Mouse (Mus musculus) lung, postnatal 25 days (tissue): ENCODE results near the gene Snx10.

Source experiments
- DNase-seq: peaks from one replicate; pipeline ENCODE4 v3.0.0; 2022; ENCODE audit warnings: low spot score

Snx10 gene

GRCm38 (mm10) chr6:51533467-51534200, 9.9 kb downstream of the Snx10 start:
- no peak for DNase-seq

- no peak for DNase-seq
Measured at GRCm38 (mm10) chr6:51535571-51535970, 11.9 kb downstream of the Snx10 start.

- DNase-seq: no peak
Measured at GRCm38 (mm10) chr6:51540525-51540924, 16.8 kb downstream of the Snx10 start.

- no peak for DNase-seq
Measured at GRCm38 (mm10) chr6:51541422-51541821, 17.7 kb downstream of the Snx10 start.

- no peak for DNase-seq
Measured at GRCm38 (mm10) chr6:51542147-51542546, 18.4 kb downstream of the Snx10 start.

GRCm38 (mm10) chr6:51543639-51544117, 20.0 kb downstream of the Snx10 start:
- DNase-seq: no peak

- DNase-seq: peak; percentile 70
Measured at GRCm38 (mm10) chr6:51544118-51544681, 20.5 kb downstream of the Snx10 start.

- peak; percentile 67 for DNase-seq
Measured at GRCm38 (mm10) chr6:51545219-51545859, 21.6 kb downstream of the Snx10 start.

- DNase-seq: no peak
Measured at GRCm38 (mm10) chr6:51546085-51546484, 22.4 kb downstream of the Snx10 start.

- no peak for DNase-seq
Measured at GRCm38 (mm10) chr6:51548757-51549156, 25.1 kb downstream of the Snx10 start.

GRCm38 (mm10) chr6:51551267-51551802, 27.6 kb downstream of the Snx10 start:
- no peak for DNase-seq

GRCm38 (mm10) chr6:51556562-51556961, 32.9 kb downstream of the Snx10 start:
- DNase-seq: no peak

GRCm38 (mm10) chr6:51558311-51558710, 34.6 kb downstream of the Snx10 start:
- no peak for DNase-seq

- no peak for DNase-seq
Measured at GRCm38 (mm10) chr6:51566771-51567680, 43.3 kb downstream of the Snx10 start.

GRCm38 (mm10) chr6:51569086-51569485, 45.4 kb downstream of the Snx10 start:
- DNase-seq: no peak

- no peak for DNase-seq
Measured at GRCm38 (mm10) chr6:51573136-51573535, 49.4 kb downstream of the Snx10 start.

GRCm38 (mm10) chr6:51574132-51574531, 50.4 kb downstream of the Snx10 start:
- no peak for DNase-seq

- DNase-seq: no peak
Measured at GRCm38 (mm10) chr6:51578415-51578814, 54.7 kb downstream of the Snx10 start.

GRCm38 (mm10) chr6:51580040-51580680, 56.5 kb downstream of the Snx10 start:
- DNase-seq: peak; percentile 80

- DNase-seq: no peak
Measured at GRCm38 (mm10) chr6:51581418-51581817, 57.7 kb downstream of the Snx10 start.

GRCm38 (mm10) chr6:51582051-51582450, 58.4 kb downstream of the Snx10 start:
- DNase-seq: no peak
